Mouse (Mus musculus) liver, embryonic 14.5 days (tissue): Measurements from ENCODE around the gene Arid1b. TPM values are rescaled to one million over a fixed set of nuclear protein-coding genes. Genes with fewer than 3 reads are reported as not detected.

Experiments
- ATAC-seq: fragments of 200-750 bp; cut with Nextera tagmentation; 2 replicates; pipeline ENCODE4 v1.8.0; 2017; ENCODE audit warnings: moderate number of reproducible peaks, mild to moderate bottlenecking, moderate library complexity; ENCODE audit not compliant: insufficient read depth
- DNase-seq, 3 experiments: peaks; one replicate each; pipeline ENCODE4 v3.0.0-alpha.2; 2012 to 2013; ENCODE audit warnings: low read depth in 3 of 3, low spot score in 3 of 3
- H3K27ac ChIP-seq: fragments of 300-500 bp; sonication (generic); 2 replicates; pipeline ENCODE4 v1.5.1; 2014; ENCODE audit warnings: moderate library complexity, mild to moderate bottlenecking, control low read depth, inconsistent platforms
- H3K27me3 ChIP-seq: fragments of 300-500 bp; sonication (generic); 2 replicates; pipeline ENCODE4 v1.6.1; 2014; ENCODE audit warnings: mild to moderate bottlenecking, low read length, moderate library complexity; ENCODE audit not compliant: control insufficient read depth, insufficient read depth
- H3K36me3 ChIP-seq: fragments of 300-500 bp; sonication (generic); replicated peaks from 2 replicates; pipeline ENCODE4 v1.6.1; 2014; ENCODE audit warnings: low read depth; ENCODE audit not compliant: control insufficient read depth, insufficient read depth
- H3K4me1 ChIP-seq, 2 experiments: fragments of 200-500 bp in 1 of 2; fragments of 300-500 bp in 1 of 2; sonication (generic) in 1 of 2; replicated peaks; 2 replicates each; pipeline ENCODE4 v1.6.1; 2012 to 2014; ENCODE audit warnings: antibody characterized with exemption in 1 of 2, inconsistent platforms in 1 of 2, low read length in 1 of 2; ENCODE audit not compliant: control insufficient read depth in 2 of 2, insufficient read depth in 2 of 2
- H3K4me2 ChIP-seq: fragments of 300-500 bp; sonication (generic); 2 replicates; pipeline ENCODE4 v1.6.1; 2014; ENCODE audit warnings: low read depth, mild to moderate bottlenecking, control low read depth, moderate library complexity
- H3K4me3 ChIP-seq, 2 experiments: fragments of 200-500 bp in 1 of 2; fragments of 300-500 bp in 1 of 2; sonication (generic) in 1 of 2; 2 replicates each; pipeline ENCODE4 v1.5.1; 2012 to 2014; ENCODE audit warnings: low read depth in 2 of 2, low read length in 2 of 2, mild to moderate bottlenecking in 2 of 2, control low read depth in 1 of 2, inconsistent platforms in 1 of 2, moderate library complexity in 1 of 2; ENCODE audit not compliant: insufficient read depth in 1 of 2
- H3K9ac ChIP-seq: fragments of 300-500 bp; sonication (generic); replicated peaks from 2 replicates; pipeline ENCODE4 v1.6.1; 2014; ENCODE audit warnings: mild to moderate bottlenecking, control low read depth, moderate library complexity
- H3K9me3 ChIP-seq: fragments of 300-500 bp; sonication (generic); 2 replicates; pipeline ENCODE4 v1.6.1; 2016; ENCODE audit warnings: low read length, mixed read lengths; ENCODE audit not compliant: control insufficient read depth
- CTCF ChIP-seq: IDR thresholded peaks from 2 replicates; pipeline ENCODE4 v1.5.1; 2016; ENCODE audit warnings: antibody characterized with exemption, low read depth, control low read depth
- EP300 ChIP-seq: IDR thresholded peaks from 2 replicates; pipeline ENCODE4 v1.6.1; 2016; ENCODE audit warnings: antibody characterized with exemption, low read depth
- WGBS: fragments of 180-500 bp; shearing (Covaris S2); extraction: QIAGEN DNeasy Blood & Tissue Kit; methylation state at CpG from one replicate; pipeline ENCODE4 v1.1.7; 2014; ENCODE audit not compliant: insufficient replicate concordance; 5-methylcytosine and 5-hydroxymethylcytosine counted together
- polyA plus RNA-seq, 2 experiments: library from polyadenylated mRNA; depleted of rRNA in 1 of 2; stranded (reverse) in 1 of 2; unstranded in 1 of 2; fragments of >200 nt; fragmentation: Nextera tagmentation in 1 of 2; extraction: Ambion mirVana in 1 of 2; gene quantifications; 2 replicates each; pipeline versions ENCODE4 v1.2.1 to v1.2.3; 2012 to 2014

The Arid1b gene
- polyA plus RNA-seq, 2 experiments = 2.6 to 3.1 TPM

- no peak overlapping the region for H3K4me3 ChIP-seq
- no peaks in the 10 kb centered on the region for H3K27me3 ChIP-seq
- no peaks in the 10 kb centered on the region for H3K36me3 ChIP-seq
- DNase-seq = no peak
- WGBS = 68% methylated on average over 5 of the region's 5 CpGs
- no peak overlapping the region for H3K27ac ChIP-seq
- H3K9ac ChIP-seq = no peak overlapping the region
- H3K4me2 ChIP-seq = no peak overlapping the region
- H3K9me3 ChIP-seq = no peaks in the 10 kb centered on the region
- no peak for ATAC-seq
- no peak for TF ChIP-seq CTCF
- TF ChIP-seq EP300 = no peak
- H3K4me1 ChIP-seq = peaks cover 13 to 25% of the 10 kb centered on the region in 2 experiments
Observed at GRCm38 (mm10) chr17:5202756-5203155, 208.6 kb downstream of the Arid1b start.

- Histone ChIP-seq H3K27me3 (no peaks in the 10 kb centered on the region), H3K9ac (no peak overlapping the region), H3K9me3 (no peaks in the 10 kb centered on the region), H3K4me2 (no peak overlapping the region), H3K4me3 (no peak overlapping the region), H3K27ac (no peak overlapping the region), H3K4me1 (peaks cover 11 to 22% of the 10 kb centered on the region in 2 experiments), H3K36me3 (no peaks in the 10 kb centered on the region)
- TF ChIP-seq EP300 (no peak), CTCF (no peak)
- DNase-seq (no peak), ATAC-seq (no peak)
- WGBS = 72% methylated on average over 10 of the region's 10 CpGs
Observed at GRCm38 (mm10) chr17:5203346-5204102, 209.4 kb downstream of the Arid1b start.

GRCm38 (mm10) chr17:5204103-5204665 is 210.1 kb downstream of the Arid1b start:
- H3K9ac ChIP-seq = no peak overlapping the region
- WGBS = 88% methylated on average over 9 of the region's 9 CpGs
- TF ChIP-seq CTCF = no peak
- TF ChIP-seq EP300 = no peak
- H3K36me3 ChIP-seq = no peaks in the 10 kb centered on the region
- H3K27me3 ChIP-seq = no peaks in the 10 kb centered on the region
- peaks cover 11 to 22% of the 10 kb centered on the region in 2 experiments for H3K4me1 ChIP-seq
- no peak overlapping the region for H3K4me3 ChIP-seq
- no peak overlapping the region for H3K4me2 ChIP-seq
- no peak overlapping the region for H3K27ac ChIP-seq
- DNase-seq = no peak
- no peak for ATAC-seq
- no peaks in the 10 kb centered on the region for H3K9me3 ChIP-seq

- Histone ChIP-seq H3K9me3 (no peaks in the 10 kb centered on the region), H3K36me3 (no peaks in the 10 kb centered on the region), H3K27ac (no peak overlapping the region), H3K4me2 (no peak overlapping the region), H3K4me1 (peaks cover 11 to 22% of the 10 kb centered on the region in 2 experiments), H3K4me3 (no peak overlapping the region), H3K9ac (no peak overlapping the region), H3K27me3 (no peaks in the 10 kb centered on the region)
- no peak for ATAC-seq
- WGBS = 75% methylated on average over 7 of the region's 7 CpGs
- TF ChIP-seq EP300 = no peak
- no peak for TF ChIP-seq CTCF
- no peak for DNase-seq
Observed at GRCm38 (mm10) chr17:5205163-5205581, 211.0 kb downstream of the Arid1b start.

- Histone ChIP-seq H3K9me3 (no peaks in the 10 kb centered on the region), H3K36me3 (no peaks in the 10 kb centered on the region), H3K27me3 (no peaks in the 10 kb centered on the region), H3K4me2 (no peak overlapping the region), H3K9ac (no peak overlapping the region), H3K4me3 (no peak overlapping the region), H3K27ac (peak overlapping the region; percentile 17), H3K4me1 (peaks cover 11 to 28% of the 10 kb centered on the region in 2 experiments)
- TF ChIP-seq CTCF = no peak
- 48% methylated on average over 9 of the region's 9 CpGs for WGBS
- DNase-seq = peak in 2 of 3 experiments; percentile 43 to 46
- ATAC-seq = peak; percentile 48
Observed at GRCm38 (mm10) chr17:5206731-5207130, 212.6 kb downstream of the Arid1b start.
